In genomic region chr7:105778553-105779265, GRCm38 (mm10) we compare ENCODE assay signal across 8 mouse cellular contexts. TPM values are rescaled to one million over a fixed set of nuclear protein-coding genes. Genes with fewer than 3 reads are reported as not detected.
DNase-seq lines count a peak whose midpoint lies in the region; ATAC-seq and TF ChIP-seq lines count a peak whose summit lies in the region.
"Had no signal": no experiment of that assay in that cellular context is flagged by ENCODE, and none has a peak within 500 bp of the region (broad histone marks: within the 10 kb centered on the region; RNA-seq: fewer than 3 reads in every experiment).

No protein-coding gene starts in this region.

- no peak for TF ChIP-seq EP300 in MEL (IDR thresholded peaks at IDR 0.05; ENCODE audit: low read depth in 1 of 2, low read length in 2 of 2)
- TF ChIP-seq EP300 in lung, postnatal 0 days (IDR thresholded peaks at IDR 0.05), result no peak

- no peak for TF ChIP-seq CTCF in MEL (IDR thresholded peaks at IDR 0.05 in 2 of 3, conservative IDR thresholded peaks at IDR 0.05 in 1 of 3; ENCODE audit: control insufficient read depth in 1 of 3, insufficient read depth in 1 of 3, low read depth in 2 of 3, low read length in 3 of 3, poor library complexity in 1 of 3, severe bottlenecking in 1 of 3)
- no peak for TF ChIP-seq CTCF in lung, postnatal 0 days (IDR thresholded peaks at IDR 0.05)

- H3K4me1 ChIP-seq in MEL (ENCODE audit: control insufficient read depth in 1 of 2, insufficient read depth in 2 of 2, low read length in 2 of 2), result peaks cover 0 to 14% of the 10 kb centered on the region in 2 experiments; a peak in 2 of 4 replicates
- peaks cover 21% of the 10 kb centered on the region for H3K4me1 ChIP-seq in intestine, embryonic 16.5 days (ENCODE audit: control insufficient read depth, insufficient read depth, low read length)
- peaks cover 10% of the 10 kb centered on the region; the same call in 1 of the 2 replicates for H3K4me1 ChIP-seq in lung, postnatal 0 days (ENCODE audit: insufficient read depth, low read depth, low read length)
- H3K4me1 ChIP-seq in stomach, embryonic 15.5 days, result peaks cover 37% of the 10 kb centered on the region

- peak; percentile 87 for ATAC-seq in intestine, embryonic 16.5 days
- ATAC-seq in lung, postnatal 0 days, result peak; percentile 85
- ATAC-seq in stomach, embryonic 15.5 days (ENCODE audit: insufficient read depth, low FRiP score, low read depth), result peak; percentile 77

- H3K9ac ChIP-seq in MEL (ENCODE audit: control insufficient read depth, low read depth, low read length, poor library complexity, severe bottlenecking), result peak overlapping the region; percentile 36
- H3K9ac ChIP-seq in intestine, embryonic 16.5 days (ENCODE audit: low read depth, low read length), result peak overlapping the region; percentile 52
- H3K9ac ChIP-seq in lung, postnatal 0 days (replicated peaks; ENCODE audit: low read depth), result no peak overlapping the region
- H3K9ac ChIP-seq in stomach, embryonic 15.5 days, result no peak overlapping the region

- no peaks in the 10 kb centered on the region for H3K79me2 ChIP-seq in MEL (ENCODE audit: control insufficient read depth, insufficient read depth, low read length, poor library complexity)

- H3K4me3 ChIP-seq in MEL (ENCODE audit: control insufficient read depth in 1 of 2, insufficient read depth in 1 of 2, low read depth in 2 of 2, low read length in 2 of 2), result peak overlapping the region; percentile 21 to 33; a peak in 3 of 4 replicates
- H3K4me3 ChIP-seq in intestine, embryonic 16.5 days (ENCODE audit: low read length), result peak overlapping the region; percentile 5; the same call in 1 of the 2 replicates
- no peak overlapping the region for H3K4me3 ChIP-seq in lung, postnatal 0 days (ENCODE audit: low read depth, low read length)
- peak overlapping the region; percentile 26 for H3K4me3 ChIP-seq in stomach, embryonic 15.5 days (replicated peaks)
- H3K4me3 ChIP-seq: erythroblast, embryonic 14.5 days had no signal

- peaks cover 0 to 2% of the 10 kb centered on the region in 2 experiments; a peak in 1 of 4 replicates for H3K27me3 ChIP-seq in MEL (ENCODE audit: control insufficient read depth in 1 of 2, insufficient read depth in 2 of 2, low read length in 2 of 2)
- no peaks in the 10 kb centered on the region for H3K27me3 ChIP-seq in intestine, embryonic 16.5 days (replicated peaks; ENCODE audit: control insufficient read depth, insufficient read depth, low read length)
- no peaks in the 10 kb centered on the region for H3K27me3 ChIP-seq in lung, postnatal 0 days (replicated peaks; ENCODE audit: insufficient read depth, low read length)
- no peaks in the 10 kb centered on the region for H3K27me3 ChIP-seq in stomach, embryonic 15.5 days (replicated peaks)

- TF ChIP-seq RAD21 in MEL (IDR thresholded peaks at IDR 0.05; ENCODE audit: low read depth, low read length), result no peak

- H3K36me3 ChIP-seq in MEL (ENCODE audit: control insufficient read depth in 1 of 2, insufficient read depth in 2 of 2, low read length in 2 of 2), result peaks cover 0 to 2% of the 10 kb centered on the region in 2 experiments; a peak in 1 of 4 replicates
- H3K36me3 ChIP-seq in intestine, embryonic 16.5 days (ENCODE audit: control insufficient read depth, insufficient read depth, low read length), result no peaks in the 10 kb centered on the region
- H3K36me3 ChIP-seq in lung, postnatal 0 days (ENCODE audit: insufficient read depth, low read length), result no peaks in the 10 kb centered on the region
- 0 out of 2 replicates have a peak, but pooled peaks cover 4% of the 10 kb centered on the region for H3K36me3 ChIP-seq in stomach, embryonic 15.5 days

- H3K4me2 ChIP-seq in intestine, embryonic 16.5 days (ENCODE audit: low read depth, low read length), result peak overlapping the region; percentile 48
- H3K4me2 ChIP-seq in lung, postnatal 0 days (replicated peaks; ENCODE audit: low read depth, low read length), result peak overlapping the region; percentile 37
- H3K4me2 ChIP-seq in stomach, embryonic 15.5 days, result peak overlapping the region; percentile 46

- TF ChIP-seq POLR2A in MEL (IDR thresholded peaks at IDR 0.05; ENCODE audit: control insufficient read depth in 1 of 2, insufficient read depth in 1 of 2, low read depth in 1 of 2, low read length in 2 of 2, poor library complexity in 1 of 2), result no peak

- DNase-seq in CD4-positive helper T cell, adult 2 months (ENCODE audit: low read depth, low spot score), result peak; percentile 15
- DNase-seq in MEL (ENCODE audit: low read depth, low spot score), result peak; percentile 73
- peak; percentile 50 to 74 for DNase-seq in heart, adult 18-20 months
- peak; percentile 81 for DNase-seq in lung, postnatal 0 days (ENCODE audit: low spot score)
- DNase-seq in adrenal gland, adult 8-10 months, result no peak

- no peak overlapping the region for H3K27ac ChIP-seq in MEL (ENCODE audit: control insufficient read depth, low read depth, low read length)
- peak overlapping the region; percentile 91 for H3K27ac ChIP-seq in intestine, embryonic 16.5 days (ENCODE audit: low read length)
- peak overlapping the region; percentile 47 for H3K27ac ChIP-seq in lung, postnatal 0 days (ENCODE audit: low read length)
- peak overlapping the region; percentile 96 for H3K27ac ChIP-seq in stomach, embryonic 15.5 days

- WGBS in intestine, embryonic 16.5 days, result 24% methylated on average over 4 of the region's 4 CpGs
- WGBS in lung, postnatal 0 days, result 7% methylated on average over 4 of the region's 4 CpGs
- WGBS in stomach, embryonic 15.5 days, result 13% methylated on average over 4 of the region's 4 CpGs

- H3K9me3 ChIP-seq in MEL (replicated peaks; ENCODE audit: insufficient read depth, low read length), result no peaks in the 10 kb centered on the region
- no peaks in the 10 kb centered on the region for H3K9me3 ChIP-seq in intestine, embryonic 16.5 days (ENCODE audit: control insufficient read depth, low read length)
- no peaks in the 10 kb centered on the region for H3K9me3 ChIP-seq in lung, postnatal 0 days (ENCODE audit: low read length)
- no peaks in the 10 kb centered on the region for H3K9me3 ChIP-seq in stomach, embryonic 15.5 days

TF ChIP-seq in MEL, 35 proteins besides CTCF, POLR2A, EP300 and RAD21 (continues in another document):
- peak; percentile 51; the same call in 1 of the 2 replicates for TF ChIP-seq SIN3A (IDR thresholded peaks at IDR 0.05; ENCODE audit: low read length)
- 0 out of 2 replicates have a peak, but pooled peaks have one; percentile 10 for TF ChIP-seq GATA1 (IDR thresholded peaks at IDR 0.05; ENCODE audit: low read depth, low read length)

RNA-seq across cellular contexts. Expression of gene Dchs1, which starts 8.7 kb away (rescaled TPM):
- 0.03 and 0.08 TPM in 2 replicates for total RNA-seq in MEL (2012; rRNA removed)
- polyA plus RNA-seq in MEL (2012; ENCODE audit: insufficient read depth in 1 of 2, insufficient read length in 2 of 2, low read depth in 1 of 2, low replicate concordance in 2 of 2, missing spikeins in 1 of 2), result under 1 TPM in 1 of 2 experiments, not detected in 1; 0.11 TPM
- 1 to 10 TPM; 6.0 to 7.3 TPM for total RNA-seq in heart, adult 18-20 months (2021)
- polyA plus RNA-seq in intestine, embryonic 16.5 days (2015; fragmentation: Nextera tagmentation; extraction: Ambion mirVana), result 4.9 and 5.2 TPM in 2 replicates
- polyA plus RNA-seq in lung, postnatal 0 days (2015; fragmentation: Nextera tagmentation; extraction: Ambion mirVana), result 3.0 and 3.4 TPM in 2 replicates
- 8.6 and 10.4 TPM in 2 replicates for polyA plus RNA-seq in stomach, embryonic 15.5 days (2015; fragmentation: Nextera tagmentation; extraction: Ambion mirVana)
- total RNA-seq in adrenal gland, adult 8-10 months (2022), result 1 to 10 TPM; 7.4 to 9.8 (median 8.7) TPM
- polyA plus RNA-seq: erythroblast, embryonic 14.5 days had no signal

RNA-seq across cellular contexts. Expression of gene Tpp1, which starts 26.7 kb away (rescaled TPM):
- 17.5 and 17.6 TPM in 2 replicates for total RNA-seq in MEL (2012; rRNA removed)
- polyA plus RNA-seq in MEL (2012; ENCODE audit: insufficient read depth in 1 of 2, insufficient read length in 2 of 2, low read depth in 1 of 2, low replicate concordance in 2 of 2, missing spikeins in 1 of 2), result 10 to 100 TPM in 1 of 2 experiments, not detected in 1; 45.4 TPM
- total RNA-seq in heart, adult 18-20 months (2021), result 10 to 100 TPM; 39.1 to 52.2 TPM
- polyA plus RNA-seq in intestine, embryonic 16.5 days (2015; fragmentation: Nextera tagmentation; extraction: Ambion mirVana), result 152 and 191 TPM in 2 replicates
- polyA plus RNA-seq in lung, postnatal 0 days (2015; fragmentation: Nextera tagmentation; extraction: Ambion mirVana), result 107 and 110 TPM in 2 replicates
- 69.5 and 73.3 TPM in 2 replicates for polyA plus RNA-seq in stomach, embryonic 15.5 days (2015; fragmentation: Nextera tagmentation; extraction: Ambion mirVana)
- total RNA-seq in adrenal gland, adult 8-10 months (2022), result 100 to 1,000 TPM; 121 to 139 (median 132) TPM

RNA-seq across cellular contexts. Expression of gene Mrpl17, which starts 32.2 kb away (rescaled TPM):
- 198 and 230 TPM in 2 replicates for total RNA-seq in MEL (2012; rRNA removed)
- 100 to 1,000 TPM in 1 of 2 experiments, not detected in 1; 196 TPM for polyA plus RNA-seq in MEL (2012; ENCODE audit: insufficient read depth in 1 of 2, insufficient read length in 2 of 2, low read depth in 1 of 2, low replicate concordance in 2 of 2, missing spikeins in 1 of 2)
- 100 to 1,000 TPM; 121 to 126 TPM for total RNA-seq in heart, adult 18-20 months (2021)
- 373 and 394 TPM in 2 replicates for polyA plus RNA-seq in intestine, embryonic 16.5 days (2015; fragmentation: Nextera tagmentation; extraction: Ambion mirVana)
- 257 and 270 TPM in 2 replicates for polyA plus RNA-seq in lung, postnatal 0 days (2015; fragmentation: Nextera tagmentation; extraction: Ambion mirVana)
- polyA plus RNA-seq in stomach, embryonic 15.5 days (2015; fragmentation: Nextera tagmentation; extraction: Ambion mirVana), result 405 and 416 TPM in 2 replicates
- total RNA-seq in adrenal gland, adult 8-10 months (2022), result 100 to 1,000 TPM; 157 to 184 (median 171) TPM

RNA-seq across cellular contexts. Expression of gene Taf10, which starts 34.5 kb away (rescaled TPM):
- 233 and 253 TPM in 2 replicates for total RNA-seq in MEL (2012; rRNA removed)
- 100 to 1,000 TPM in 1 of 2 experiments, not detected in 1; 350 TPM for polyA plus RNA-seq in MEL (2012; ENCODE audit: insufficient read depth in 1 of 2, insufficient read length in 2 of 2, low read depth in 1 of 2, low replicate concordance in 2 of 2, missing spikeins in 1 of 2)
- total RNA-seq in heart, adult 18-20 months (2021), result 100 to 1,000 TPM in 1 of 2 experiments, 10 to 100 TPM in 1; 94.8 to 120 TPM
- polyA plus RNA-seq in intestine, embryonic 16.5 days (2015; fragmentation: Nextera tagmentation; extraction: Ambion mirVana), result 114 and 119 TPM in 2 replicates
- 111 and 121 TPM in 2 replicates for polyA plus RNA-seq in lung, postnatal 0 days (2015; fragmentation: Nextera tagmentation; extraction: Ambion mirVana)
- 123 and 139 TPM in 2 replicates for polyA plus RNA-seq in stomach, embryonic 15.5 days (2015; fragmentation: Nextera tagmentation; extraction: Ambion mirVana)
- 100 to 1,000 TPM; 198 to 224 (median 207) TPM for total RNA-seq in adrenal gland, adult 8-10 months (2022)

RNA-seq across cellular contexts. Expression of gene Rrp8, which starts 41.5 kb away (rescaled TPM):
- 43.7 and 54.2 TPM in 2 replicates for total RNA-seq in MEL (2012; rRNA removed)
- polyA plus RNA-seq in MEL (2012; ENCODE audit: insufficient read depth in 1 of 2, insufficient read length in 2 of 2, low read depth in 1 of 2, low replicate concordance in 2 of 2, missing spikeins in 1 of 2), result 10 to 100 TPM in 1 of 2 experiments, not detected in 1; 66.9 TPM
- 10 to 100 TPM in 1 of 2 experiments, 1 to 10 TPM in 1; 9.6 to 14.5 TPM for total RNA-seq in heart, adult 18-20 months (2021)
- polyA plus RNA-seq in intestine, embryonic 16.5 days (2015; fragmentation: Nextera tagmentation; extraction: Ambion mirVana), result 26.2 and 32.6 TPM in 2 replicates
- polyA plus RNA-seq in lung, postnatal 0 days (2015; fragmentation: Nextera tagmentation; extraction: Ambion mirVana), result 19.0 and 19.3 TPM in 2 replicates
- 26.9 and 38.3 TPM in 2 replicates for polyA plus RNA-seq in stomach, embryonic 15.5 days (2015; fragmentation: Nextera tagmentation; extraction: Ambion mirVana)
- 10 to 100 TPM; 18.3 to 29.6 (median 22.0) TPM for total RNA-seq in adrenal gland, adult 8-10 months (2022)

Comparison
In these comparisons a context has a peak if more than half of its experiments do, and no peak if none do; other contexts are left out.
1. H3K9ac ChIP-seq: peak in MEL (single experiment) and intestine, embryonic 16.5 days (single experiment); none in lung, postnatal 0 days (single experiment) and stomach, embryonic 15.5 days (single experiment).
2. Peak in every context shown above with its lines, with median percentiles within 50 percentile points of each other: ATAC-seq and H3K4me2 ChIP-seq.